Mouse (Mus musculus) small intestine, adult 2 months (tissue): ENCODE results near the gene Deaf1. TPM values are rescaled to one million over a fixed set of nuclear protein-coding genes. Genes with fewer than 3 reads are reported as not detected.

Experiments used
- H3K27ac ChIP-seq: fragments of 200-500 bp; 2 replicates; pipeline ENCODE4 v1.5.1; 2012; ENCODE audit warnings: low read depth, low read length, control low read depth, inconsistent platforms; ENCODE audit not compliant: insufficient read depth
- H3K27me3 ChIP-seq: fragments of 200-500 bp; 2 replicates; pipeline ENCODE4 v1.6.1; 2012; ENCODE audit warnings: mild to moderate bottlenecking, moderate library complexity, low read length, inconsistent platforms; ENCODE audit not compliant: control insufficient read depth, insufficient read depth
- H3K36me3 ChIP-seq: fragments of 200-500 bp; 2 replicates; pipeline ENCODE4 v1.6.1; 2012; ENCODE audit warnings: mild to moderate bottlenecking, low read length, control low read depth, inconsistent platforms; ENCODE audit not compliant: control insufficient read depth, insufficient read depth
- H3K4me1 ChIP-seq: fragments of 200-500 bp; 2 replicates; pipeline ENCODE4 v1.6.1; 2012; ENCODE audit warnings: low read length, inconsistent platforms, mixed read lengths; ENCODE audit not compliant: control insufficient read depth, insufficient read depth, insufficient read length
- H3K4me3 ChIP-seq: fragments of 200-500 bp; 2 replicates; pipeline ENCODE4 v1.5.1; 2012; ENCODE audit warnings: low read depth, mild to moderate bottlenecking, control low read depth, inconsistent platforms, low read length, moderate library complexity
- CTCF ChIP-seq: fragments of 200-500 bp; IDR thresholded peaks from 2 replicates; pipeline ENCODE4 v1.5.1; 2012; ENCODE audit warnings: low read depth, mild to moderate bottlenecking, control low read depth, inconsistent platforms, low read length, moderate library complexity, mixed read lengths; ENCODE audit not compliant: insufficient replicate concordance, insufficient read length; ENCODE audit errors: extremely low read depth
- POLR2A ChIP-seq: fragments of 200-500 bp; IDR thresholded peaks from 2 replicates; pipeline ENCODE4 v1.6.1; 2012; ENCODE audit warnings: low read depth, mild to moderate bottlenecking, control low read depth, inconsistent platforms, low read length, moderate library complexity
- WGBS: fragments of 180-500 bp; shearing (Covaris S2); methylation state at CpG from one replicate; pipeline ENCODE4 v1.1.7; 2018; 5-methylcytosine and 5-hydroxymethylcytosine counted together
- polyA plus RNA-seq: library from polyadenylated mRNA; depleted of rRNA; stranded (reverse); fragments of >200 nt; gene quantifications from 2 replicates; pipeline ENCODE4 v1.2.3, GENCODE M21; 2012

The Deaf1 gene
- polyA plus RNA-seq, 1 experiment = 26.0 TPM

DNA sequence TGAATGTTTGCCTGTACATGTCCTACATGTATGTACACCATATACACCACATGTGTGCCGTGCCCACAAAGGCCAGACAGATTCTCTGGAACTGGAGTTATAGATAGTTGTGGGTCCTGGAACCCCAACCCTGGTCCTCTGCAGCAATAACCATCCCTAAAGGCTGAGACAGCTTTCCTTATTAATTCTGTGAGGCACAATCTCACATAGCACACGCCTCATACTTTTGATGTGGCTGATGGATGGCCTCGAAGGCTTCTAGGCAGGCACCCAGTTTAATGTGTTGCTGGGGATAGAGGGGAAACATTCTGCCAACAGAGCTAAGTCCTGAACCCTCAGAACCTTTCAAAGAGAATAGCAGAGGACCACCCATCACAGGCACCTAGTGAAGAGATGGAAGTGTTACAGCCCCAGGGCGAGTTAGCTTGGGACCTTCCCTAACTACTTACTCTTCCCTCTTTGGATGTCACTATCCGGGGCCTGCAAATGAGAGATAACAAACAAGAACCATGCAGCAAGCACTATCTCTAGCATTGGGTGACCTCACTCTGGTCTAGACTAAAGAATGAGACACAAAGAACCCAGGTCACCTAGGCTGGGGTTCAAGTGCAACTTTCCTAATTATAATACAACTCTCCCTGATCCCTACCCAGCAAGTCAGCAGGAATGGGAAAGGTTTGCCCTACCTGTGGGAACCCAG lies 37.0 kb upstream of the Deaf1 start:
- peaks cover 5% of the 10 kb centered on the region for H3K4me1 ChIP-seq
- no peak overlapping the region for H3K4me3 ChIP-seq
- H3K36me3 ChIP-seq = peaks cover 31% of the 10 kb centered on the region
- WGBS = 81% methylated on average over 5 of the region's 5 CpGs
- no peaks in the 10 kb centered on the region for H3K27me3 ChIP-seq
- no peak overlapping the region for H3K27ac ChIP-seq
- TF ChIP-seq CTCF (no peak), POLR2A (no peak)

DNA sequence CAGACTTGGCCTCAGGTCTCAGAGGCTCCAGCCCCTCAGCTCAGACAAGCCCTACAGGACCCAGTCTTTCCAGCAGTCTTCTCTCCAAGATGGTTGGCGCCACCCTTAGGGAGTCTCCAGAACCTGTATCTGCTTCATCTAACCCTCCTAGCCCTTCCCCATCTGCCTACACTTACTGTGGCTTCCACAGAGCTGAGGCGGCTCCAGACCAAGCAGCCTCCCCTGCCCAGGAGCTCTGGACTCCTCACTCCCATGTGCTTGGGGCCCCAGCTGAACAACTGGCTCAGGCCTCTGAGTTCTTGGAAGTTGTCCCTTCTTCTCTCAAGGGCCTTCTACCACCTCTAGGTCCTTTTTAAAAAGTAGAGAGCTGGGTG lies 36.2 kb upstream of the Deaf1 start:
- H3K27me3 ChIP-seq = no peaks in the 10 kb centered on the region
- no peak overlapping the region for H3K27ac ChIP-seq
- WGBS = 83% methylated on average over 2 of the region's 2 CpGs
- peaks cover 36% of the 10 kb centered on the region for H3K36me3 ChIP-seq
- TF ChIP-seq POLR2A = no peak
- TF ChIP-seq CTCF = no peak
- H3K4me1 ChIP-seq = peaks cover 5% of the 10 kb centered on the region
- H3K4me3 ChIP-seq = no peak overlapping the region

DNA sequence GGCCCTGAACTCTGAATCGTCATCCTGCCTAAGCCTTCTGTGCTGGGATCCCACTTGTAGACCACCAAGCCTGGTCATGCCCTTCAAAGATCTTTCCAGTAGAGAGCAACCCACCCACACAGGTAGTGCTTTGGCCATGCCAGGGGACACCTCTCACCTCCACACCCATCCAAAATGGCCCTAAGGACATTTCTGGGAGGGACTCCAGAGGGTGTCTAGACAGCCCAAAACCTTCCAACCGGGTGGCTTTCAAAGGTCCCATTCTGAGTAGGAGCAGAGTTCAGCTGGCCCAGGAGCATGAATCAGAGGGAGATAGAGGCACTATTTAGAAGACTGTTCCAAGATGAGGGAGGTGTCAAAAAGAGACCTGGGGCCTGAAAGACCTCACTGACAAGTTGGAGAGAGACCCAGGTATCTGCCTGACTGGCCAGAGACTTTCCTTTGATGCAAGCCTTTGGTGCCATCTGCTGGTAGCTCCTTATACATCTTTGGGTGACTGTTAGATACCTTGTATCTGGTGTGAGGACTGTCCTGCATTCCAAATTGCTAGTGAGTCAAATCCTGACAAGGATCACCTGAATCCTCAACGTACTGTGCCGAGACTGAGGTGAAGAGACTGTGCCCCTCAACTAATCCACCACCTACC lies 35.7 kb upstream of the Deaf1 start:
- Histone ChIP-seq H3K4me3 (no peak overlapping the region), H3K27ac (no peak overlapping the region), H3K27me3 (no peaks in the 10 kb centered on the region), H3K36me3 (peaks cover 37% of the 10 kb centered on the region), H3K4me1 (peaks cover 5% of the 10 kb centered on the region)
- TF ChIP-seq CTCF (peak; percentile 44; the same call in 1 of the 2 replicates), POLR2A (no peak)
- 47% methylated on average over 4 of the region's 4 CpGs for WGBS

DNA sequence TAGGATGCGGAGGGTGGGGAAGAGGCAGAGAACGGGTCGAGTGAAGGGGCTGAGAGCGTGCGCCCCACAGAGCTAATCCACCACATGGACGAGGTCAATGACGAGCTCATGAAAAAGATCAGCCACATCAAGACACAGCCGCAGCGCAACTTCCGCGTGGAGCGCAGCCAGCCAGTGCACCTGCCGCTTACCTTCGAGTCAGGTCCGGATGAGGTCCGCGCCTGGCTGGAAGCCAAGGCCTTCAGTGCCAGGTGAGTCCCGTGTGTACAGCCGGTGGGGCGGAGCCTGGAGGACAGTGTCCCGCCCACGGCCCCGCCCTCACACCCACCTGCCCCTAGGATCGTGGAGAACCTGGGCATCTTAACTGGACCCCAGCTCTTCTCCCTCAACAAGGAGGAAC lies 34.0 kb upstream of the Deaf1 start:
- Histone ChIP-seq H3K4me3 (no peak overlapping the region), H3K27ac (no peak overlapping the region; the same call in 1 of the 2 replicates), H3K36me3 (peaks cover 51% of the 10 kb centered on the region), H3K4me1 (peaks cover 5% of the 10 kb centered on the region), H3K27me3 (no peaks in the 10 kb centered on the region)
- WGBS = 5% methylated on average over 24 of the region's 24 CpGs
- TF ChIP-seq POLR2A (0 out of 2 replicates have a peak, but pooled peaks have one; percentile 9), CTCF (no peak)

DNA sequence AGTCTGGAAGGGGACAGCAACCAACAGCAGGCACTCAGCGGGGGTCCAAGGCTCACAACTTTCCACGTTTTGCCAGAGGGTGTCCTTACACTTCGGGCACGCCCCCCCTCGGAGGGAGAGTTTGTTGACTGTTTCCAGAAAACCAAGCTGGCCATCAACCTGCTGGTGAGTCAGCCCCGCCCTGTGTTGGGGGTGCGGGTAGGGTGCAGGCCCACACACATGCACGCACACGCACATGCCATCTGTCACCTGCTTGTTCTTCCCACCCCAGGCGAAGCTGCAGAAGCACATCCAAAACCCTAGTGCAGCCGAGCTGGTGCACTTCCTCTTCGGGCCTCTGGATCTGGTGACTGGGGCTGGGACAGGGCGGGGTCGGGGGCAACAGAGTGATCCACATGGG lies 29.5 kb upstream of the Deaf1 start:
- no peak overlapping the region for H3K4me3 ChIP-seq
- no peak for TF ChIP-seq POLR2A
- TF ChIP-seq CTCF = no peak
- peaks cover 66% of the 10 kb centered on the region for H3K36me3 ChIP-seq
- no peak overlapping the region for H3K27ac ChIP-seq
- 75% methylated on average over 14 of the region's 14 CpGs for WGBS
- H3K4me1 ChIP-seq = peaks cover 5% of the 10 kb centered on the region
- H3K27me3 ChIP-seq = no peaks in the 10 kb centered on the region

DNA sequence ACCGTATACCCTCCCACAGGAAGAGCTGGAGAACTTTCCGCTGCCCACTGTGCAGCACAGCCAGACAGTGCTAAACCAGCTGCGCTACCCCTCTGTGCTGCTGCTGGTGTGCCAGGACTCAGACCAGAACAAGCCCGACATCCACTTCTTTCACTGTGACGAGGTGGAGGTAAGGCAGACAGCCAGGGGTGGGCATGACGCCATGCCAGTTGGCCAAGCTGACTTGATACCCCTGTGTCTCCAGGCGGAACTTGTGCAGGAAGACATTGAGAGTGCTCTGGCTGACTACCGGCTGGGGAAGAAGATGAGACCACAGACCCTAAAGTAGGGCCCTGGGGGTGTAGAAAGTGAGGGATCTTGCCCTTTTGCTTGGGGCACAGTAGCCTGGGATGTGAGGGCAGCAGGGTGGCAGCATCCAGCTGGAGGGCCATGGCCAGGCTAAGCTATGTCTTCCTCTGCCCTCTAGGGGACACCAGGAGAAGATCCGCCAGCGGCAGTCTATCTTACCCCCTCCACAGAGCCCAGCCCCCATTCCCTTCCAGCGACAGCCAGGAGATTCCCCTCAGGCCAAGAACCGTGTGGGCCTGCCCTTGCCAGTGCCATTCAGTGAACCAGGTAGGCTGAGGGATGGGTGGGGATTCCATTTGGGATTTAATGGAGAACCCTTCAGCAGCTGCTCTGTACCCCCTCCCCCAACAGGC lies 28.3 kb upstream of the Deaf1 start:
- Histone ChIP-seq H3K27me3 (no peaks in the 10 kb centered on the region), H3K27ac (no peak overlapping the region), H3K4me1 (peaks cover 5% of the 10 kb centered on the region), H3K4me3 (no peak overlapping the region), H3K36me3 (peaks cover 60% of the 10 kb centered on the region)
- WGBS = 85% methylated on average over 12 of the region's 12 CpGs
- no peak for TF ChIP-seq POLR2A
- TF ChIP-seq CTCF = no peak

DNA sequence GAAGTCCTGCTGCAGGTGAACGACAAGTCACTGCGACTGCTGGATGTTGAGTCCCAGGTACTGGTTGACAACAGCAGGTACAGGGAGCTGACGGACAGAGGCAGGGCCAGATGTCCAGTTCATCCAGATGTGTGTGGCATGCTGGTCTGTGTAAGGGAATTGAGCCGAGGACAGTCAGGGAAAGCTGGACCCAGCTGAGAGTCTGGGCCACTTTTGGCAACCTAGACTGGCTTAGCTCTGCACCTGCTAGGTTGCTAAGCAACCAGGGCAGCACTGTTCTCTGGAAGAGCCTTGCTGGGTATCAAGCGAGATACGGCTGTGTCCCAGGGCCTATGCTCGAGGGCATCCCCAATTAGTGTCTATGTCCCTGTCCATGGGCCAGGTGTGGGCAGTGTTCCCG lies 27.6 kb upstream of the Deaf1 start:
- TF ChIP-seq CTCF = no peak
- TF ChIP-seq POLR2A = no peak
- peaks cover 54% of the 10 kb centered on the region for H3K36me3 ChIP-seq
- H3K27me3 ChIP-seq = no peaks in the 10 kb centered on the region
- 87% methylated on average over 8 of the region's 8 CpGs for WGBS
- H3K4me1 ChIP-seq = peaks cover 7% of the 10 kb centered on the region
- H3K27ac ChIP-seq = no peak overlapping the region
- H3K4me3 ChIP-seq = no peak overlapping the region
